Mouse (Mus musculus) neural tube, embryonic 11.5 days (tissue): ENCODE measurements around the gene Ppm1l. TPM values are rescaled to one million over a fixed set of nuclear protein-coding genes. Genes with fewer than 3 reads are reported as not detected.
"Not testable (repeated sequence)": the region's sequence is repeated elsewhere in the genome, so short reads cannot be mapped to it uniquely, and the experiment has no call there.

ENCODE experiments used
- ATAC-seq: fragments of 200-750 bp; cut with Nextera tagmentation; 2 replicates; pipeline ENCODE4 v1.8.0; 2017; ENCODE audit warnings: moderate number of reproducible peaks, mild to moderate bottlenecking, moderate TSS enrichment, moderate library complexity; ENCODE audit not compliant: insufficient read depth, low FRiP score, low TSS enrichment
- DNase-seq: peaks from one replicate; pipeline ENCODE4 v3.0.0-alpha.2; 2015; ENCODE audit warnings: low spot score
- H3K27ac ChIP-seq: fragments of 300-500 bp; sonication (generic); 2 replicates; pipeline ENCODE4 v1.5.1; 2014; ENCODE audit warnings: low read depth, mild to moderate bottlenecking, low read length
- H3K27me3 ChIP-seq: fragments of 300-500 bp; sonication (generic); 2 replicates; pipeline ENCODE4 v1.6.1; 2014; ENCODE audit warnings: mild to moderate bottlenecking, low read length, mixed read lengths; ENCODE audit not compliant: control insufficient read depth, insufficient read depth
- H3K36me3 ChIP-seq: fragments of 300-500 bp; sonication (generic); 2 replicates; pipeline ENCODE4 v1.6.1; 2014; ENCODE audit warnings: mild to moderate bottlenecking, low read length, moderate library complexity, mixed read lengths; ENCODE audit not compliant: control insufficient read depth, insufficient read depth
- H3K4me1 ChIP-seq: fragments of 300-500 bp; sonication (generic); 2 replicates; pipeline ENCODE4 v1.6.1; 2014; ENCODE audit warnings: low read length, mixed read lengths; ENCODE audit not compliant: control insufficient read depth, insufficient read depth
- H3K4me2 ChIP-seq: fragments of 300-500 bp; sonication (generic); 2 replicates; pipeline ENCODE4 v1.6.1; 2014; ENCODE audit warnings: low read depth, mild to moderate bottlenecking, moderate library complexity
- H3K4me3 ChIP-seq: fragments of 300-500 bp; sonication (generic); 2 replicates; pipeline ENCODE4 v1.5.1; 2014; ENCODE audit warnings: low read depth, low read length
- H3K9ac ChIP-seq: fragments of 300-500 bp; sonication (generic); 2 replicates; pipeline ENCODE4 v1.6.1; 2014; ENCODE audit warnings: mild to moderate bottlenecking, low read length
- H3K9me3 ChIP-seq: fragments of 300-500 bp; sonication (generic); 2 replicates; pipeline ENCODE4 v1.6.1; 2016; ENCODE audit warnings: low read length; ENCODE audit not compliant: control insufficient read depth
- WGBS: fragments of 180-500 bp; shearing (Covaris S2); extraction: QIAGEN DNeasy Blood & Tissue Kit; methylation state at CpG from one replicate; pipeline ENCODE4 v1.1.7; 2014; 5-methylcytosine and 5-hydroxymethylcytosine counted together
- polyA plus RNA-seq: library from polyadenylated mRNA; unstranded; fragments of >200 nt; fragmentation: Nextera tagmentation; extraction: Ambion mirVana; gene quantifications from 2 replicates; pipeline ENCODE4 v1.2.1, GENCODE M21; 2014

Gene Ppm1l
- polyA plus RNA-seq, 1 experiment from 2014 or later, result 22.6 TPM

DNA sequence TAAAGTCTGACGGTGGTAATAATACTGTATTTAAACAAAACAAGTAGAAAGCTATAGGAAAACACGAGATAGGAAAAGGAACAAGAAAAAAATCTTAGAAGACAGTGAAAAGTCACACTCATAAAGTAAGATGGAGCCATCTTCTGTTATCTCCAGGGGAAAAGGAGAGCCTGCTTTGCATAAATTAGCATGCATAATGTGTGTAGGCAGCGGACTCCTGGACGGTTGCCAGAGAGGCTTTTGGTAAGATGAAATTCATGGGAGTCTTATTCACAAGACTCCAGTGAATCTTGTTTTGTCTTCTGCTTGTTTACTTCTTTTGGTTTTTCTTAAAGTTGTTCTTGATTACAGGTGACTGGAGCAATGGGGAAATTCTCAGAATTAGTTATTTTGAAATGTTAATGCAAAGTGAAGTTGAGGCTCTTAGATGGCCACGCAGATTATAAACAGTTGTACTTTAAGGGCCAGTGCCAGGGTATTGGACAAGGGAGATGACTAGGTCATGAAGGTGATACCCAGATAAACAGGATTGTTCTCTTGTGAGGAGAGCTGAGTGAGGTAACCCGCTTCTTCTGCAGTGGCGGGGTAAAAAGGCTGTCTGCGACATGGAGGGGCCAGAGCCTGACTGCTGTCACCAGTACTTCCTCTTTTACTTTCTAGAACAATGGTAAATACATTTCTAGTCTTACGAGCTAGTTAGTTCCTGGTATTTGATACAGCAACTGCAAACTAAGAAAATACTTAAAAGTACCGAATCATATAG, 57.1 kb downstream of the Ppm1l start:
- no peak for ATAC-seq
- Histone ChIP-seq H3K9me3 (no peaks in the 10 kb centered on the region), H3K4me2 (no peak overlapping the region), H3K36me3 (no peaks in the 10 kb centered on the region), H3K4me1 (no peaks in the 10 kb centered on the region), H3K9ac (no peak overlapping the region), H3K27me3 (no peaks in the 10 kb centered on the region), H3K4me3 (no peak overlapping the region), H3K27ac (no peak overlapping the region)
- WGBS, result 80% methylated on average over 10 of the region's 10 CpGs
- DNase-seq, result peak; percentile 21

- H3K27ac ChIP-seq, result no peak overlapping the region
- DNase-seq (no peak), ATAC-seq (no peak)
- no peaks in the 10 kb centered on the region for H3K4me1 ChIP-seq
- no peak overlapping the region for H3K4me2 ChIP-seq
- H3K9ac ChIP-seq, result no peak overlapping the region
- H3K9me3 ChIP-seq, result no peaks in the 10 kb centered on the region
- H3K36me3 ChIP-seq, result no peaks in the 10 kb centered on the region
- H3K4me3 ChIP-seq, result no peak overlapping the region
- WGBS, result 91% methylated on average over 5 of the region's 5 CpGs
- H3K27me3 ChIP-seq, result no peaks in the 10 kb centered on the region
Observed at GRCm38 (mm10) chr3:69374538-69374937, 57.9 kb downstream of the Ppm1l start.

DNA sequence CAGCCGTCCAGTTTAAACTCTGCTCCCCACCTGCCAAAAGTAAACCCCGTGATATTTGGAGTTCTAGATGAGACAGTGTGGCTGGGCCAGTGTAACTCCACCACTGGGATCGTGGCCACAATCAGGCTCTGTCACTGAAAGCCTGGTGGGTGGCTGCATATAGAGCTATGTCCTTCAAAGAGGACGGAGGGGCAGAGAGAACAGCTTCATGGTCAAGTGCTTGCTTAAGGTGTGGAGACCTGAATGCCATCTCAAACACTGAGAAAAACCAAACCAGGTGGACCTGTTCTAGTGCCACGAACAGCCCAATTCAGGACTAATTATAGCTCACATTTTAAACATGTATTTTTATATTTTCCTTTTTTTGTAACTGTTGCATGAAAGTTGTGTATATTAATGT, 58.3 kb downstream of the Ppm1l start:
- no peaks in the 10 kb centered on the region for H3K27me3 ChIP-seq
- no peaks in the 10 kb centered on the region for H3K9me3 ChIP-seq
- no peak overlapping the region for H3K4me3 ChIP-seq
- no peak overlapping the region for H3K4me2 ChIP-seq
- H3K4me1 ChIP-seq, result no peaks in the 10 kb centered on the region
- H3K27ac ChIP-seq, result no peak overlapping the region
- H3K9ac ChIP-seq, result no peak overlapping the region
- ATAC-seq, result no peak
- H3K36me3 ChIP-seq, result no peaks in the 10 kb centered on the region
- WGBS, result 92% methylated on average over 5 of the region's 5 CpGs
- no peak for DNase-seq

- no peaks in the 10 kb centered on the region for H3K4me1 ChIP-seq
- H3K27me3 ChIP-seq, result no peaks in the 10 kb centered on the region
- no peak overlapping the region for H3K4me3 ChIP-seq
- no peaks in the 10 kb centered on the region for H3K9me3 ChIP-seq
- H3K36me3 ChIP-seq, result no peaks in the 10 kb centered on the region
- ATAC-seq (no peak), DNase-seq (no peak)
- H3K4me2 ChIP-seq, result no peak overlapping the region
- no peak overlapping the region for H3K27ac ChIP-seq
- WGBS, result 89% methylated on average over 3 of the region's 4 CpGs
- H3K9ac ChIP-seq, result no peak overlapping the region
Observed at GRCm38 (mm10) chr3:69381213-69381612, 64.6 kb downstream of the Ppm1l start.

- not testable (repeated sequence) for H3K4me2 ChIP-seq, H3K4me1 ChIP-seq, H3K36me3 ChIP-seq, ATAC-seq, H3K27ac ChIP-seq, DNase-seq, H3K27me3 ChIP-seq, H3K9me3 ChIP-seq, H3K9ac ChIP-seq, H3K4me3 ChIP-seq
- 87% methylated on average over 10 of the region's 10 CpGs for WGBS
Observed at GRCm38 (mm10) chr3:69391834-69392233, 75.2 kb downstream of the Ppm1l start.

GRCm38 (mm10) chr3:69392298-69392697, 75.6 kb downstream of the Ppm1l start:
- H3K4me2 ChIP-seq, result no peak overlapping the region
- H3K9me3 ChIP-seq, result no peaks in the 10 kb centered on the region
- 90% methylated on average over 5 of the region's 5 CpGs for WGBS
- DNase-seq, result no peak
- H3K4me3 ChIP-seq, result no peak overlapping the region
- no peaks in the 10 kb centered on the region for H3K4me1 ChIP-seq
- no peak overlapping the region for H3K9ac ChIP-seq
- ATAC-seq, result no peak
- no peaks in the 10 kb centered on the region for H3K27me3 ChIP-seq
- no peaks in the 10 kb centered on the region for H3K36me3 ChIP-seq
- H3K27ac ChIP-seq, result no peak overlapping the region

DNA sequence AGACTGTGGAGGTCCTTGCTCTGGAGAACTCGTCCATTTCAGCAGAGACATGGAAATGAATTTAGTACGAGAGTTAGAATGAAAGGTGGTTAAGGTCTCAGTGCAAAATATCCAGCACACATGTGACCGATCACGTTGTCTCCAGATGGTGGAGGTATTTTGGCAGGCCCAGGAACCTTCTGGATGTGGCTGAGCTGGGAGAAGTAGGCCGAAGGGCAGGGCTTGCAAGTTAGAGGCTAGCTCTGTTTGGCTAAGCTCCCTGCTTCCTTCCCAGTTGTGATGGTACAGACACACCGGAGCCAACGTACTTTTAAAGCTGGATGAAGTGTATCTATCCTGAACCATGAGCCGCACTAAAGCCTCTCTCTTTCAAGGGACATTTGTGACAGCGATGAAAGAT, 76.4 kb downstream of the Ppm1l start:
- no peak for ATAC-seq
- Histone ChIP-seq H3K4me2 (no peak overlapping the region), H3K27me3 (no peaks in the 10 kb centered on the region), H3K27ac (no peak overlapping the region), H3K4me1 (no peaks in the 10 kb centered on the region), H3K36me3 (no peaks in the 10 kb centered on the region), H3K9ac (no peak overlapping the region), H3K9me3 (no peaks in the 10 kb centered on the region), H3K4me3 (no peak overlapping the region)
- no peak for DNase-seq
- WGBS, result 91% methylated on average over 9 of the region's 9 CpGs

DNA sequence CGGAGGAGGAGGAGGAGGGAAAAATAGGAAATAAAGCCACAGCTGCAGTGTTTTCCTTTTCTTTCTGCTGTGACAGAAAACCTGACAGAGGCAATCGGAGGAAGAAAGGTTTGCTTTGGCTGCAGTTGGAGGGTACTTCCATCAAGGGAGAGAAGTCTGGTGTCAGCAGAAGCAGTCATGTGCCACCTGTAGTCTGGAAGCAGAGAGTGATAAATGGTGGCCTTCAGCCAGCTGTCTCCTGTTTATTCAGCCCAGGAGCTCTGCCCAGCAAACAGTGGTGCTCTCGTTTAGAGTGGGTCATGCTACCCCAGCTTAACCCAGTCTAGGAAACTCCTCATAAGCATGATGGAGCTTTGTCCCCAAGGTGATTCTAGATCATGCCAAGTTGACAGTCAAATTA, 77.3 kb downstream of the Ppm1l start:
- 67% methylated on average over 3 of the region's 3 CpGs for WGBS
- H3K4me1 ChIP-seq, result no peaks in the 10 kb centered on the region
- H3K27ac ChIP-seq, result no peak overlapping the region
- no peaks in the 10 kb centered on the region for H3K9me3 ChIP-seq
- no peak overlapping the region for H3K4me3 ChIP-seq
- no peak overlapping the region for H3K9ac ChIP-seq
- H3K27me3 ChIP-seq, result no peaks in the 10 kb centered on the region
- no peak overlapping the region for H3K4me2 ChIP-seq
- ATAC-seq (no peak), DNase-seq (no peak)
- H3K36me3 ChIP-seq, result no peaks in the 10 kb centered on the region

GRCm38 (mm10) chr3:69395084-69395483, 78.4 kb downstream of the Ppm1l start:
- no peaks in the 10 kb centered on the region for H3K36me3 ChIP-seq
- no peaks in the 10 kb centered on the region for H3K4me1 ChIP-seq
- DNase-seq, result no peak
- no peak overlapping the region for H3K4me2 ChIP-seq
- no peak overlapping the region for H3K27ac ChIP-seq
- no peaks in the 10 kb centered on the region for H3K27me3 ChIP-seq
- H3K9ac ChIP-seq, result no peak overlapping the region
- no peak for ATAC-seq
- no peaks in the 10 kb centered on the region for H3K9me3 ChIP-seq
- WGBS, result 81% methylated on average over 5 of the region's 5 CpGs
- no peak overlapping the region for H3K4me3 ChIP-seq
